Mouse (Mus musculus) liver, embryonic 15.5 days (tissue): Measurements from ENCODE around the gene Ppp1r14c. TPM values are rescaled to one million over a fixed set of nuclear protein-coding genes. Genes with fewer than 3 reads are reported as not detected.

Source experiments
- ATAC-seq: fragments of 200-750 bp; cut with Nextera tagmentation; 2 replicates; pipeline ENCODE4 v1.8.0; 2017; ENCODE audit warnings: moderate number of reproducible peaks, mild to moderate bottlenecking, moderate library complexity; ENCODE audit not compliant: insufficient read depth
- H3K27ac ChIP-seq: fragments of 300-500 bp; sonication (generic); replicated peaks from 2 replicates; pipeline ENCODE4 v1.5.1; 2015; ENCODE audit warnings: mild to moderate bottlenecking, inconsistent platforms
- H3K27me3 ChIP-seq: fragments of 300-500 bp; sonication (generic); 2 replicates; pipeline ENCODE4 v1.6.1; 2015; ENCODE audit warnings: mild to moderate bottlenecking, inconsistent platforms
- H3K36me3 ChIP-seq: fragments of 300-500 bp; sonication (generic); replicated peaks from 2 replicates; pipeline ENCODE4 v1.6.1; 2015; ENCODE audit warnings: moderate library complexity, mild to moderate bottlenecking, inconsistent platforms
- H3K4me1 ChIP-seq: fragments of 300-500 bp; sonication (generic); replicated peaks from 2 replicates; pipeline ENCODE4 v1.6.1; 2015; ENCODE audit warnings: inconsistent platforms
- H3K4me2 ChIP-seq: fragments of 300-500 bp; sonication (generic); 2 replicates; pipeline ENCODE4 v1.6.1; 2015; ENCODE audit warnings: moderate library complexity, mild to moderate bottlenecking, inconsistent platforms
- H3K4me3 ChIP-seq: fragments of 300-500 bp; sonication (generic); replicated peaks from 2 replicates; pipeline ENCODE4 v1.5.1; 2015; ENCODE audit warnings: mild to moderate bottlenecking, inconsistent platforms
- H3K9ac ChIP-seq: fragments of 300-500 bp; sonication (generic); 2 replicates; pipeline ENCODE4 v1.6.1; 2015; ENCODE audit warnings: moderate library complexity, mild to moderate bottlenecking, inconsistent platforms
- H3K9me3 ChIP-seq: fragments of 300-500 bp; sonication (generic); replicated peaks from 2 replicates; pipeline ENCODE4 v1.6.1; 2016; ENCODE audit warnings: inconsistent platforms
- WGBS: fragments of 180-500 bp; shearing (Covaris S2); methylation state at CpG from one replicate; pipeline ENCODE4 v1.1.7; 2015; ENCODE audit warnings: mixed read lengths; ENCODE audit not compliant: insufficient replicate concordance; 5-methylcytosine and 5-hydroxymethylcytosine counted together
- microRNA-seq: library from miRNA; unstranded; fragments of <30 nt; microRNA quantifications from one replicate; pipeline ENCODE4, GENCODE M21; 2016
- polyA plus RNA-seq: library from polyadenylated mRNA; unstranded; fragments of >200 nt; fragmentation: Nextera tagmentation; extraction: Ambion mirVana; gene quantifications from 2 replicates; pipeline ENCODE4 v1.2.1, GENCODE M21; 2015

The Ppp1r14c gene
- polyA plus RNA-seq, 1 experiment from 2014 or later = 0.40 TPM

- no peak overlapping the region for H3K4me2 ChIP-seq
- no peaks in the 10 kb centered on the region for H3K9me3 ChIP-seq
- no peaks in the 10 kb centered on the region for H3K36me3 ChIP-seq
- no peak overlapping the region for H3K27ac ChIP-seq
- no peak overlapping the region for H3K9ac ChIP-seq
- 58% methylated on average over 8 of the region's 8 CpGs for WGBS
- H3K4me3 ChIP-seq = no peak overlapping the region
- no peaks in the 10 kb centered on the region for H3K27me3 ChIP-seq
- no peaks in the 10 kb centered on the region for H3K4me1 ChIP-seq
- no peak for ATAC-seq
Measured at GRCm38 (mm10) chr10:3512620-3513305, 146.9 kb downstream of the Ppp1r14c start.

- no peaks in the 10 kb centered on the region for H3K27me3 ChIP-seq
Measured at GRCm38 (mm10) chr10:3513947-3514346, 148.1 kb downstream of the Ppp1r14c start.

More at GRCm38 (mm10) chr10:3513947-3514346, 148.1 kb downstream of the Ppp1r14c start:
- Histone ChIP-seq H3K9ac (no peak overlapping the region), H3K4me2 (no peak overlapping the region), H3K4me1 (no peaks in the 10 kb centered on the region), H3K36me3 (no peaks in the 10 kb centered on the region), H3K9me3 (no peaks in the 10 kb centered on the region), H3K27ac (no peak overlapping the region), H3K4me3 (no peak overlapping the region)
- WGBS = 57% methylated on average over 6 of the region's 6 CpGs
- ATAC-seq = no peak

Small RNAs within 50 kb of the gene (microRNA-seq; reads per million reads assigned to microRNA genes)
- gene Gm24482 = not detected

Other genes starting within 250 kb of the Ppp1r14c start
- gene H60c, start 98.3 kb upstream of the Ppp1r14c start, polyA plus RNA-seq = not detected in 2 replicates
- gene Iyd, start 174.2 kb downstream of the Ppp1r14c start, polyA plus RNA-seq = 15.9 and 16.5 TPM in 2 replicates